Mouse (Mus musculus) brain, embryonic 14.5 days (tissue): ENCODE measurements at regions not wholly inside any gene's neighbourhood (a gene's known extent, or its start where the extent isn't known, plus 50 kb on each side); places are given as distances from the start of the nearest gene placed in this dataset.

Source experiments
- DNase-seq: peaks from one replicate; pipeline ENCODE4 v3.0.0-alpha.2; 2011; ENCODE audit warnings: low read depth
- CTCF ChIP-seq: fragments of 200-500 bp; IDR thresholded peaks from 2 replicates; pipeline ENCODE4 v1.5.1; 2012; ENCODE audit warnings: inconsistent platforms, mild to moderate bottlenecking, moderate library complexity, borderline replicate concordance; ENCODE audit not compliant: insufficient read depth, insufficient read length; ENCODE audit errors: extremely low read depth
- POLR2A ChIP-seq: fragments of 200-500 bp; IDR thresholded peaks from 2 replicates; pipeline ENCODE4 v1.6.1; 2012; ENCODE audit warnings: mild to moderate bottlenecking, inconsistent platforms, borderline replicate concordance; ENCODE audit not compliant: poor library complexity, insufficient read depth, insufficient read length, severe bottlenecking; ENCODE audit errors: extremely low read depth

DNA sequence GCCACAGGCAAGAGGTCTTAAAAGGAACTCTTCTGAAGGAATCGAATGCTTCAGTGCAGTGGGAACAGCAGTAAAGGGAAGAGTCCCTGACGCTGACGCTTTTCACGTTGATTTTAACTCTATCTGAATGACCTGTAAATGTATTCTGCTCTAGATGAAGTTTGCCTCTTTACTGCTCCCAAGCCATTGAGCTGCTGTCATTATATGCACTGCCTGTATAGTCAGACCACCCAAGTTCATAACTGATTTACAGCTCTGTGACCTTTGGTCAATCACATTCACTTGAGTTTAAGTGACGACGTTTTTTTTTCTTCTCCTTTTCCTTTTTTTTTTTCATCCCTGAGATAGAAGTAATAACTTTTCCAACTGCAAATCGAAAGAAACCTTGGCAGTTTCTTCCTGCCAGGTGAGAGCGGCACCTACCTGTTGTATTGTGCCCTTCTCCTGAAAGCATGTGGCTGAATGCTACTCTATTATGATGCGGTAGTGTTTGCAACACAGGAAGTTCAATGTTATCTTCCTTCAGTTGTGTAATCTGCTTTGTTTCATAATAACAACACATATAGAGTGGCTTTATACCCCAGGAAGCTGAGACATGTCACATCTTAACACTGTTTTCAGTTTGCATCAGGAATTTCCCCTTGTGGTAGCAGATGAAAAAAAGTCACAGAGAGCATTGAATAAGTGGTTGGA, 293.0 kb downstream of the Lipi start:
- TF ChIP-seq POLR2A (no peak), CTCF (no peak)
- DNase-seq, result no peak

- peak; percentile 34 for DNase-seq
- TF ChIP-seq POLR2A (no peak), CTCF (no peak)
These were observed 294.7 kb downstream of the Lipi start for GRCm38 (mm10) chr16:75291194-75291593.

- TF ChIP-seq POLR2A, result no peak
- DNase-seq, result no peak
These were observed 298.7 kb downstream of the Lipi start for GRCm38 (mm10) chr16:75287150-75287549.

DNA sequence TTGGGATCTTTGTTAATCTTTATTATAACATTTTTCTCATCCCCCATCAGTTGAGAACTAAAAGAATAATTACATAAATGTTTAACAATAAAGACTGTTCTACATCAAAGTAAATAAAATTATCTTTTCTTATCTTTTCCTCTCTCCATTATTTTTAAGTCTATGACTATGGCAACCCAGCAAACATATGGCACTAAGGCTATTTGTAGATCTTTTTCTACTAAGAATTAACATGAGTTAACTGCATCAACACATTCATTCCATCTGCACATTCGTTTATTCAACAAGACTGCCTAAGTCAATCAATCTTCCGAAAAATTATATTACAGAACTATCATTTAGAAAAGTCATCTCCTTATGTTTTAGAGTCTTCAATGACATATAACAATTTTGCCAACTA, 300.1 kb downstream of the Lipi start:
- DNase-seq, result no peak
- TF ChIP-seq CTCF, result no peak
- no peak for TF ChIP-seq POLR2A

DNA sequence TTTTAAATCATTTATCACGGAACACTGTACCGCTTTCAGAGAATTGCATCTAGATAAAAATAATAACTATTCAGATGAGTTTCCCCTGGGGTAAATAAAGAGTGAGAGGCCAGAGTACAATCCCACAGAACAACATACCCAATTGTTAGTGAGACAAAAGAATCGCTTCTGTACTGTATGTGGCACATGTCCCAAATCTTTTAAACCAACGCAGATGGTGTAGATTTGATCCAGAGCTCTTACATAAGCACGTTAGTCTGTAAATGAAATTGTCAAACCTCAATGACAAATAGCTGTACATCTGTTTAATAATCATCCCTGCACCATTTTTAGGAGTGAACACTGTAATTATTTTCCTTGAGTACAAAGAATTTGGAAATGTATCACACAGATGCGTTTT, 322.0 kb downstream of the Lipi start:
- DNase-seq, result peak; percentile 43
- TF ChIP-seq CTCF (no peak), POLR2A (no peak)

GRCm38 (mm10) chr16:75254981-75255380, 330.9 kb downstream of the Lipi start:
- no peak for DNase-seq
- TF ChIP-seq POLR2A (no peak), CTCF (no peak)

GRCm38 (mm10) chr16:75249170-75249569, 336.7 kb downstream of the Lipi start:
- DNase-seq, result peak; percentile 23
- TF ChIP-seq CTCF (no peak), POLR2A (no peak)

DNA sequence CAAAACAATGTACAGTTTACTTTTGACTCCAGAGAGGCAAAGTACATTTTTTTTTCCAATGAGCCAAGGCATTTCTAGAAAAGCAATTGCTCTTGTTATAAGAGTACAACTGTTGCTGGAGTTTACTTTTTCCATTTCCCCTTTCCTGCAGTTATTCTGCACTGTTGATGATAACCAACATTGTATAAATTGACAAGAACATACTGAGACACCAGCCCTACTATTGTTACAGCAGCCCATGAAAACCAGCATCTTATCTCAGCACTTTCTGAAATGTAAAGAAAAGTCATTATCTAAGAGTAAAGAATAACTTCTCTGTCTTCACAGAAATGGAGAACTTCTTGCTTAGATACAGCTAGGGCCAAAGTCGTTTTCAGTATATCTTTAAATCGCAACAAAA, 345.5 kb downstream of the Lipi start:
- DNase-seq, result no peak

DNA sequence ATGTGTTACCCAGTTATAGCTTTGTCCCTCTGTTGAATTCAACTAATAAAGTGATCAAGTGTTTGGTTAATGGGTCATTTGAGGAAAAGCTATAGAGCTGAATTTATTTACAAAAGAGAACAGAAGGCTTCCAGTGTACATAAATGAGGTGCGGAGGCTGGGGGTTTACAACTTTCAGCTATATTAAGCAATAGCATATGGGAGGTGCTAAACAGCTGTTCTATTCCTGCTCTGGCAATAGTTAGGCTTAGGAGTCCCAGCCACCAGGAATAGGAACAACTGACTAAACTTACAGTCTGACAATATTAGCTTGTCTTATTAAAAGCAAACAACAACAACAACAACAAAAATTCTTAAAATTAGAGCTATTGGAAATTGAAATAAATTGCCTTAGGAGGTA, 353.7 kb downstream of the Lipi start:
- TF ChIP-seq POLR2A (no peak), CTCF (no peak)
- peak; percentile 30 for DNase-seq

More for the DNA sequence above, 345.5 kb downstream of the Lipi start:
- no peak for TF ChIP-seq CTCF
- TF ChIP-seq POLR2A, result no peak

DNA sequence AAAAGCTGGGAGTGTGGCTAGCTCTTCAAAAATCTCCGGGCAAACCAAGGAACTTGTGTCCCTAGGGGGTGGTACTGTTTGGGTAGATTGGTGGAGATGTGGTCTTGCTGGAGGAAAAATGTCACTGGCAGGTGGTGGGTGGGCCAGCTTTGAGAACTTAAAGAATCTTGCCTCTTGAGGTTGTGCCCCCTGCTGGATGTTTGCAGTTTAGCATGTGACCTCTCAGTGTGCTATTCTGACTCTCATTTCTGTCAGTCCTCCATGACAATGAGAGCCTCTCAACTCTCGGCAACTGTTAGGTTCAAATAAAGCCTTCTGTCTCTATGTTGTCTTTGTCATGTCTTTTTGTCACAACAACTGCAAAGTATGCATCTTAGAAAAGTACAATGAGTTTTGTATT, 392.5 kb downstream of the Lipi start:
- no peak for TF ChIP-seq POLR2A
- peak; percentile 18; the same call in 1 of the 2 replicates for TF ChIP-seq CTCF
- DNase-seq, result no peak

GRCm38 (mm10) chr16:75190316-75190715, 395.5 kb downstream of the Lipi start:
- DNase-seq, result peak; percentile 31
- TF ChIP-seq POLR2A, result no peak

GRCm38 (mm10) chr16:75166040-75166439, 419.8 kb downstream of the Lipi start:
- DNase-seq, result no peak
- no peak for TF ChIP-seq CTCF
- TF ChIP-seq POLR2A, result no peak
